Mouse (Mus musculus): Measurements from ENCODE around the gene Mfge8.

DNA sequence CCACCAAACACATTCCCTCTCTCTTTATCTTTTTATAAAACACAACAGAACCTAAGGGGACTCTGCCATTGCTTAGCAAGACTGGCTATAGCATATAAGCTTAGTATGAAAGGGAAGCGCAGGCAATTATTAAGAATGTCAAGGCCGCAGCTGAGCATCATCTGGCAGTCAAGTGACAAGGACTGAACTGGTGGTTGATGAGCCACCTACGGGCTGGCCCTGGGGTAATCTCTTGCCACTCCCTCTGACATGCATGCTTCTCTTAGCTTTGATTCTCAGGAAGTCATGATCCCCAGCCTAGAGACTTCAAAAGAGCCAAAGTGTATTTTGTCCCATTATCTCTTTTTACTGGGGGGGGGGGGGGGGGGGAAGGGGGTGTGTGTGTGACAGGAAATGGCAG is 41.7 kb upstream of the Mfge8 start:
- TF ChIP-seq POLR2A (IDR thresholded peaks at IDR 0.05; ENCODE audit: extremely low read depth, insufficient read depth, low read length) = no peak
- no peak for TF ChIP-seq CTCF (IDR thresholded peaks at IDR 0.05; ENCODE audit: extremely low read depth, insufficient read depth, low read length)

Data from cortical plate, adult 2 months (tissue).